Mouse (Mus musculus): ENCODE measurements around the gene 9630041A04Rik. TPM values are rescaled to one million over a fixed set of nuclear protein-coding genes. Genes with fewer than 3 reads are reported as not detected.

Gene 9630041A04Rik
- polyA plus RNA-seq (2015; fragmentation: Nextera tagmentation; extraction: Ambion mirVana): 0.62 and 1.0 TPM in 2 replicates

DNA sequence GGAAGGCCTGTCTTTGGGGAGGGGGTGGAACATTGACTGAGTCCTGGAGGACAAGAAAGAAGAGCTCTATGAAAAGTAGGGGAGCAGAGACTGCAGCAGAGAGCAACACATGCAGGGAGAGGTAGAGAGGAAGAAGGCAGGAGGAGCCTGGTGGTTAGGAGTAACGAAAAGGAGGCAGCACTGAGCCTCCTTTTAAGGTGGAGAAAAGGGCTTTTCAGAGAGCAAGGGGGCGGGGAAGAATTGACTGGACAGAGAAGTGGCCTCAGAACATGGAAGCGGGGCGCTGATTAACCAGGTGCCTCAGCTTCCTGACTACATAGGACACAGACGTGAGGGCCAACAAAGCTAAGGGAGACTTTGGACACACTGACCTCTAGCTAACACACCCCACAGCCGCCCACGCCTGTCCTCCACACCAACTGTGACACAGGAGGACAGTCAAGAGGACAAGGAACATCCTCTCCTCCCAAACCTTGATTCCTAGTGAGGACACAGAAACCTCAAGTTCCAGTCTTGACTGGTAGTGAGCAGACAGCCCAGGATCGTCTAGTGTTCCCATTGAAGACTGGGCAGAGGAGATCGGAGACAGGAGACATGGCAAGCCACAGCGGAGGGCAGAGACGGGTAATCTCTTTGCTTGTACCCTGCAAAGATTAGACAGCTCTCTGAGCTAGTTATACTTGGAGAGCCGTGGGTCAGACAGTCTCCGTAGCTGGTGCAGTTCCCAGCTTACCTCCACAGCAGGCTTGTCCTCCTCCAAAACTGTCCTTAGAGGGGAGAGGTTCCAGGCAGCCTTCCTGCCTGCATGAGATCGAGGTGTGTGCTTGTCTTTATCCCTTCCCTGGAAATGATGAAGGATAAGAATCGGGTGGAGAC lies at the start of gene 9630041A04Rik:
Gene 9630041A04Rik (plus strand): TSS at position 246 of the 876 bp plus-strand sequence.
- ATAC-seq (ENCODE audit: low FRiP score): 0 out of 2 replicates have a peak, but pooled peaks have one; percentile 32
- 78% methylated on average over 15 of the region's 15 CpGs for WGBS
- Histone ChIP-seq H3K9ac (no peak within 1 kb of the TSS), H3K4me2 (peak within 1 kb of the TSS; percentile 33), H3K27ac (peak within 1 kb of the TSS; percentile 37; the same call in 1 of the 2 replicates), H3K27me3 (0 out of 2 replicates have a peak, but pooled peaks cover 5% of the 10 kb centered on the region), H3K36me3 (no peaks in the 10 kb centered on the region), H3K4me3 (no peak within 1 kb of the TSS), H3K4me1 (replicated peaks) (peaks cover 18% of the 10 kb centered on the region), H3K9me3 (0 out of 2 replicates have a peak, but pooled peaks cover 6% of the 10 kb centered on the region)

DNA sequence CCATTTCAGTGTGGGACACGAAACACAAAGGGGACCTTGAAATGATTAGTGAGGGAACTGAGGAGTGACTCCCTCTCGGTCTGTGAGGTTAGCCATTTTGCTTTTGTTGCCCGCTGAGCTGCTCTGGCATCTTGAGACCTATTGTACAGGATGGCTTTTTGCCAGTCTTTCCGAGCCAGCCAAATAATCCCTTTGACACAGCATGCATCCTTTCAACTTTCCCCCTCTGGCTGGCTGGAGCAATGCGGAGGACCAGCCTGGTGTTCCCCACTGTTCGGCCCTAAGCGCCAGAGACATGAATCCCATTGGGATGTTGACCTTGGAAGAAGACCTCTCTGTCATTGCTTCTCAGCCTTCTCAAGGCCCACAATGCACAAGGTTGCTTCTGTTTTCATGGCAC lies 37.7 kb upstream of the 9630041A04Rik start:
- Histone ChIP-seq H3K9ac (no peak overlapping the region), H3K4me2 (no peak overlapping the region), H3K27ac (no peak overlapping the region), H3K9me3 (no peaks in the 10 kb centered on the region), H3K36me3 (no peaks in the 10 kb centered on the region), H3K4me3 (no peak overlapping the region), H3K4me1 (replicated peaks) (peaks cover 17% of the 10 kb centered on the region), H3K27me3 (no peaks in the 10 kb centered on the region)
- ATAC-seq (ENCODE audit: low FRiP score): no peak
- WGBS: 37% methylated on average over 7 of the region's 7 CpGs

DNA sequence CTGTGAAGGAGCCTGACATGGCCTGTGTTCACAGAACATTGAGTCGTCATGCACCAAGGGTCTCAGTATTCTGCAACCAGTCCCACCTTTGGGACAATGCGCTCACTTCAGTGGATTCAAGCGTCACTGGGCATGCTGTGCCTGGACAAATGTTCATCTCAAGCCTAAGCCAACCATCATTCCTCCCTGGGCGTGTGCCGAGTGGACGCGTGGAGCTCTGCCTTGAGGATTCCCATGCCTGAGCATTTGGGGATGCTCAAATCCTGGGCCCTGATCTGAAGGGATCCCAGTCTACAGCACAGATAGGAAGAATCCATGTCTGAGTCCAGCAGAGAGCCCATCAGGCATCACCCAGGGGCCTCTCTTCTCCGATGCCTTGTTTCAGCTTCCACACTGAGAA lies 36.0 kb upstream of the 9630041A04Rik start:
- Histone ChIP-seq H3K27ac (no peak overlapping the region), H3K4me2 (no peak overlapping the region), H3K4me1 (replicated peaks) (peaks cover 17% of the 10 kb centered on the region), H3K36me3 (no peaks in the 10 kb centered on the region), H3K9me3 (no peaks in the 10 kb centered on the region), H3K9ac (no peak overlapping the region), H3K27me3 (no peaks in the 10 kb centered on the region), H3K4me3 (no peak overlapping the region)
- no peak for ATAC-seq (ENCODE audit: low FRiP score)
- WGBS: 96% methylated on average over 8 of the region's 8 CpGs

- Histone ChIP-seq H3K27me3 (no peaks in the 10 kb centered on the region), H3K9ac (no peak overlapping the region), H3K27ac (no peak overlapping the region), H3K4me1 (replicated peaks) (no peaks in the 10 kb centered on the region), H3K9me3 (no peaks in the 10 kb centered on the region), H3K36me3 (no peaks in the 10 kb centered on the region), H3K4me2 (no peak overlapping the region), H3K4me3 (no peak overlapping the region)
- WGBS: 75% methylated on average over 2 of the region's 2 CpGs
- no peak for ATAC-seq (ENCODE audit: low FRiP score)
Measured at GRCm38 (mm10) chr9:101833619-101834018, 28.0 kb upstream of the 9630041A04Rik start.

GRCm38 (mm10) chr9:101841101-101841500 lies 20.5 kb upstream of the 9630041A04Rik start:
- WGBS: 90% methylated on average over 11 of the region's 11 CpGs
- Histone ChIP-seq H3K27me3 (no peaks in the 10 kb centered on the region), H3K9me3 (no peaks in the 10 kb centered on the region), H3K4me3 (no peak overlapping the region), H3K27ac (no peak overlapping the region), H3K9ac (no peak overlapping the region), H3K36me3 (no peaks in the 10 kb centered on the region), H3K4me2 (no peak overlapping the region), H3K4me1 (replicated peaks) (no peaks in the 10 kb centered on the region)
- ATAC-seq (ENCODE audit: low FRiP score): no peak

- H3K4me1 ChIP-seq (replicated peaks): no peaks in the 10 kb centered on the region
- ATAC-seq (ENCODE audit: low FRiP score): no peak
- no peaks in the 10 kb centered on the region for H3K36me3 ChIP-seq
- WGBS: 84% methylated on average over 4 of the region's 4 CpGs
- H3K9me3 ChIP-seq: no peaks in the 10 kb centered on the region
- no peak overlapping the region for H3K9ac ChIP-seq
- H3K27ac ChIP-seq: no peak overlapping the region
- H3K4me3 ChIP-seq: no peak overlapping the region
- no peaks in the 10 kb centered on the region for H3K27me3 ChIP-seq
- no peak overlapping the region for H3K4me2 ChIP-seq
Measured at GRCm38 (mm10) chr9:101843893-101844292, 17.7 kb upstream of the 9630041A04Rik start.

DNA sequence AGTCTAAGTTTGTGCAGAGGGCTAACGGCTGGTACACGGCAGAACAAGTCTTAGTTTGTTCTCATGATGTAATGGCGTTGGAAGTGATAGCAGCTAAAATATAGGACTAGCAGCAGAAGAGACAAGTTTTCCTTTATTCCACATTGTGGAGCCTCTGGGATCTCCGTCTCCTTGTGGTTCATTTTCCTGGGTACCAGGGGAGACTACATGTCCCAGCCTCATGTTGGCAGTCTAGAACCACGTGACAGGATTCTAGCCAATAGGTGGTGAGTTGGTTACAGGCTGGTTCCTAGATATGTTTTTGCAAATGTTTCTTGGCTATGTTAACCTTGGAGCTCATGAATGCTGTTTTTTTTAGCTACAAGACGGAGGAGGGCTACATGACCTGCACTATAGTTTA lies 15.9 kb upstream of the 9630041A04Rik start:
- Histone ChIP-seq H3K4me2 (no peak overlapping the region), H3K4me3 (no peak overlapping the region), H3K27me3 (no peaks in the 10 kb centered on the region), H3K9me3 (no peaks in the 10 kb centered on the region), H3K4me1 (replicated peaks) (no peaks in the 10 kb centered on the region), H3K27ac (no peak overlapping the region), H3K36me3 (no peaks in the 10 kb centered on the region), H3K9ac (no peak overlapping the region)
- 85% methylated on average over 6 of the region's 6 CpGs for WGBS
- no peak for ATAC-seq (ENCODE audit: low FRiP score)

GRCm38 (mm10) chr9:101862481-101863065 lies 932 bp downstream of the 9630041A04Rik start:
- H3K27me3 ChIP-seq: 0 out of 2 replicates have a peak, but pooled peaks cover 5% of the 10 kb centered on the region
- no peak overlapping the region for H3K9ac ChIP-seq
- no peaks in the 10 kb centered on the region for H3K36me3 ChIP-seq
- peaks cover 18% of the 10 kb centered on the region for H3K4me1 ChIP-seq (replicated peaks)
- H3K9me3 ChIP-seq: 0 out of 2 replicates have a peak, but pooled peaks cover 6% of the 10 kb centered on the region
- H3K4me2 ChIP-seq: peak overlapping the region; percentile 33
- 0 out of 2 replicates have a peak overlapping the region, but pooled peaks have one; percentile 37 for H3K27ac ChIP-seq
- peak; percentile 79 for ATAC-seq (ENCODE audit: low FRiP score)
- WGBS: 21% methylated on average over 12 of the region's 12 CpGs
- H3K4me3 ChIP-seq: no peak overlapping the region

DNA sequence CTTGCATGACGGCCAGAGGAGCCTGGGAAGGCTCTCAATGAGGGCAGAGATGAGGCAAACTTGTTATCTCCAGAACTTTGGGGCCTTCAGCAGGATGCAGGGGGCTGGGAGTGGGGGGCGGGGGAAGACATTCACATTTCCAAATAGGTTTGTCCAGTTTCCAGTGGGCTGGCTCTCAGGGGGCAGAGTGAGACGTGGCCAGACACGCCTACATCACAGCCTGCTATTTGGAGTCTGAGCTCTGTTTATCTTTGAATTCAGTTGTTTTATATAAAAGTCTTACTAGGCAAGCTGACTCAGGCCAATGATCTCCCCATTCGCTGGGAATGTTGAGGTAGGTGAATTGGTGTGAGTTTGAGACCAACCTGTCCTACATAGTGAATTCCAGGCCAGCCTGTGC lies 1.5 kb downstream of the 9630041A04Rik start:
- 67% methylated on average over 5 of the region's 5 CpGs for WGBS
- H3K4me1 ChIP-seq (replicated peaks): peaks cover 18% of the 10 kb centered on the region

DNA sequence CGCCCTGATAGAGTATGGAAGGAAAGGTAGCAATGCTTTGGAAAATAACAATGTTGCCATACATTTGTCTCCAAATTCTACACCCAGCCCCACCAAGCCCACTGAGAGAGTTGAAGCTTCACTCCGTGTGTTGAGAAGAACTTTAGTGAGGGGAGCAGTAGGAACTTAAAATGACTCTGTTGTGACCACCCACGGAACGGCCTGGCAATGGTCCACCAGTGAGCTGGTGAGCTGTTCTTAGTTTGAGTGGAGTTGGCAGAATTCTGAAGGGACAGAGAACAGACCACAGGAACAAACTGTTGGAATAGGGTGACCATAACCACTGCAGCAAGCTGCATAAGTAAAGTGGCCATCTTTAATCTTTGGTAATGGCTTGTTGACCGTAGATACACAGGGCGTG lies 7.0 kb downstream of the 9630041A04Rik start:
- 96% methylated on average over 6 of the region's 6 CpGs for WGBS
- H3K27me3 ChIP-seq: 0 out of 2 replicates have a peak, but pooled peaks cover 5% of the 10 kb centered on the region
- no peak overlapping the region for H3K9ac ChIP-seq
- H3K4me2 ChIP-seq: no peak overlapping the region
- no peak overlapping the region for H3K27ac ChIP-seq
- 0 out of 2 replicates have a peak, but pooled peaks cover 6% of the 10 kb centered on the region for H3K9me3 ChIP-seq
- ATAC-seq (ENCODE audit: low FRiP score): no peak
- H3K36me3 ChIP-seq: no peaks in the 10 kb centered on the region
- no peak overlapping the region for H3K4me3 ChIP-seq
- H3K4me1 ChIP-seq (replicated peaks): no peaks in the 10 kb centered on the region

More for the DNA sequence above, 1.5 kb downstream of the 9630041A04Rik start:
- Histone ChIP-seq H3K4me2 (peak overlapping the region; percentile 33), H3K4me3 (no peak overlapping the region), H3K27me3 (0 out of 2 replicates have a peak, but pooled peaks cover 5% of the 10 kb centered on the region), H3K36me3 (no peaks in the 10 kb centered on the region), H3K27ac (0 out of 2 replicates have a peak overlapping the region, but pooled peaks have one; percentile 23), H3K9me3 (0 out of 2 replicates have a peak, but pooled peaks cover 6% of the 10 kb centered on the region), H3K9ac (no peak overlapping the region)
- peak; percentile 13; the same call in 1 of the 2 replicates for ATAC-seq (ENCODE audit: low FRiP score)

DNA sequence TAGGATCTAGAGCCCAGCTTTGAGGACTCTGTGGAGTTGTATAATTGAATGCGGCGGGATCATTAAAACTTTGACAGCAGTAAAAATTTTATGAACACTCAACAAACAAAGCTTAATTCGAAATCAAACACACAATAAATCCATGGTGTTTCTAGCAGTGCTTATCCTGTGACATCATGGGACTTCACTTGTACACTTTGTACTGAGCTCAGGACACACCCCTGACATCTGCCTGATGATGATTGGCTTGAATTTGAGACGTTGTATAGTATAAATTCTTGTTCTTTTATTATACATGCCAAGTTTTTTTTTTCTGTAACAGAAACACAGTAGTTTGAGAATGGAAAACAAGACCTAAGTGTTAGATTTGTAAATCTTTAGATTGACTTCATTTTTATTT lies 8.4 kb downstream of the 9630041A04Rik start:
- Histone ChIP-seq H3K4me3 (no peak overlapping the region), H3K27ac (no peak overlapping the region), H3K4me1 (replicated peaks) (no peaks in the 10 kb centered on the region), H3K9me3 (0 out of 2 replicates have a peak, but pooled peaks cover 6% of the 10 kb centered on the region), H3K4me2 (no peak overlapping the region), H3K9ac (no peak overlapping the region), H3K36me3 (no peaks in the 10 kb centered on the region), H3K27me3 (no peaks in the 10 kb centered on the region)
- no peak for ATAC-seq (ENCODE audit: low FRiP score)
- 89% methylated on average over 4 of the region's 4 CpGs for WGBS

GRCm38 (mm10) chr9:101875306-101875705 lies 13.7 kb downstream of the 9630041A04Rik start:
- Histone ChIP-seq H3K27me3 (no peaks in the 10 kb centered on the region), H3K9ac (no peak overlapping the region), H3K4me2 (no peak overlapping the region), H3K9me3 (no peaks in the 10 kb centered on the region), H3K36me3 (no peaks in the 10 kb centered on the region), H3K27ac (no peak overlapping the region), H3K4me1 (replicated peaks) (peaks cover 6% of the 10 kb centered on the region), H3K4me3 (no peak overlapping the region)
- no peak for ATAC-seq (ENCODE audit: low FRiP score)
- WGBS: 93% methylated on average over 1 of the region's 1 CpGs
